Mouse (Mus musculus) C2C12 (cell line): ENCODE data around the gene Trp73.

Experiments used
- CTCF ChIP-seq: IDR thresholded peaks from one replicate; pipeline ENCODE4 v1.5.1; 2011; ENCODE audit not compliant: control insufficient read depth, insufficient read depth, insufficient read length
- FOSL1 ChIP-seq: IDR thresholded peaks from one replicate; pipeline ENCODE4 v1.8.0; 2011; ENCODE audit warnings: mild to moderate bottlenecking, low read length; ENCODE audit not compliant: poor library complexity, insufficient read depth, severe bottlenecking

DNA sequence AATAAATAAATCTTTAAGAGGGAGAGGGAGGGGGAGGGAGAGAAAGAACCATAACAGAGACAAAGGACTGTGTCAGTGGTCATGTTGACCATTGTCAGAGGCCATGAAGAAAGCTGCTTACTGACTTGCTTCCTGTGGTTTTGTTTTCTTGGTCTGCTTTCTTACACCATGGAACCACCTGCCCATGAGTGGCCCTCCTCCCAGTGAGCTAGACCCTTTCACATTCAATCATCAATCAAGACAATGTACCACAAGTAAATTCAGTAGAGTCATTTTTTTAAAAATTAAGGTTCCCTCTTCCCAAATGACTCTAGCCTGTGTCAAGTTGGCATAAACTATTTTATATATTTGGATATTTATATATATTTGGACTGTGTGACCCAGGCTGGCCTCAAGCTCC is 10.1 kb downstream of the Trp73 start:
- no peak for TF ChIP-seq CTCF
- no peak for TF ChIP-seq FOSL1
